Mouse (Mus musculus): ENCODE measurements around the gene Slc17a7.

DNA sequence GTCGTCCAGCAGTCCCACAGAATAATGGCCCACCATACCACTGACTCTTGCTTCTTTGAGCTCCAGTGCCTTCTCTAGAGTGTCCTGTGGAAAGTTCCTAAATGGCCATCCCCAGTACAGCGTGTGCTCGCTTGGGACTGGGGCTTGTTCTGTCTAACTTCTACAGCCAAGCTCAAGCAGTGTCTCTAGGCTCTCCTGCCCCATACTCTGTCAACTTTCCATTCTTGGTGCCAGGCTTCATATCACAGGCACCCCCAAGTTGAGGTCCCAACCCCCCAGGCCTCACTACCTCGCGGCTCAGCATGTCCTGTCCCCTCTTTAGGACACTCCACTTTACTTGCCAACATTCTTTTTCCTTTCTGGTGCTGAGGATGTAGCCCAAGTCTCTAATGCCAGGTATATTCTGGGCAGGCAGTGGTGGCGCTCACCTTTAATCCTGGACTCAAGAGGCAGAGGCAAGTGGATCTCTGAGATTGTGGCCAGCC, 3.4 kb upstream of the Slc17a7 start:
- TF ChIP-seq CTCF (IDR thresholded peaks at IDR 0.05; ENCODE audit: low read depth, low read length): no peak
- no peak for TF ChIP-seq TAL1 (conservative IDR thresholded peaks at IDR 0.05; ENCODE audit: low read depth, low read length)
- no peak for TF ChIP-seq GATA1 (IDR thresholded peaks at IDR 0.05; ENCODE audit: borderline replicate concordance, low read length)
- TF ChIP-seq POLR2AphosphoS5 (IDR thresholded peaks at IDR 0.05; ENCODE audit: insufficient replicate concordance, low read depth, low read length): no peak
- TF ChIP-seq GATA2 (IDR thresholded peaks at IDR 0.05; ENCODE audit: borderline replicate concordance, low read depth, low read length): no peak

All from G1E (cell line).